Mouse (Mus musculus) B cell, adult 62 days (primary cell): ENCODE results near the gene Trim24. TPM values are rescaled to one million over a fixed set of nuclear protein-coding genes. Genes with fewer than 3 reads are reported as not detected.

Experiments
- total RNA-seq: library from RNA; stranded (reverse); gene quantifications from 4 replicates; pipeline ENCODE4 v1.2.4, GENCODE M21; 2023

Trim24 gene
- total RNA-seq = 89.6 to 98.1 TPM (median 90.6 TPM) in 4 replicates

DNA sequence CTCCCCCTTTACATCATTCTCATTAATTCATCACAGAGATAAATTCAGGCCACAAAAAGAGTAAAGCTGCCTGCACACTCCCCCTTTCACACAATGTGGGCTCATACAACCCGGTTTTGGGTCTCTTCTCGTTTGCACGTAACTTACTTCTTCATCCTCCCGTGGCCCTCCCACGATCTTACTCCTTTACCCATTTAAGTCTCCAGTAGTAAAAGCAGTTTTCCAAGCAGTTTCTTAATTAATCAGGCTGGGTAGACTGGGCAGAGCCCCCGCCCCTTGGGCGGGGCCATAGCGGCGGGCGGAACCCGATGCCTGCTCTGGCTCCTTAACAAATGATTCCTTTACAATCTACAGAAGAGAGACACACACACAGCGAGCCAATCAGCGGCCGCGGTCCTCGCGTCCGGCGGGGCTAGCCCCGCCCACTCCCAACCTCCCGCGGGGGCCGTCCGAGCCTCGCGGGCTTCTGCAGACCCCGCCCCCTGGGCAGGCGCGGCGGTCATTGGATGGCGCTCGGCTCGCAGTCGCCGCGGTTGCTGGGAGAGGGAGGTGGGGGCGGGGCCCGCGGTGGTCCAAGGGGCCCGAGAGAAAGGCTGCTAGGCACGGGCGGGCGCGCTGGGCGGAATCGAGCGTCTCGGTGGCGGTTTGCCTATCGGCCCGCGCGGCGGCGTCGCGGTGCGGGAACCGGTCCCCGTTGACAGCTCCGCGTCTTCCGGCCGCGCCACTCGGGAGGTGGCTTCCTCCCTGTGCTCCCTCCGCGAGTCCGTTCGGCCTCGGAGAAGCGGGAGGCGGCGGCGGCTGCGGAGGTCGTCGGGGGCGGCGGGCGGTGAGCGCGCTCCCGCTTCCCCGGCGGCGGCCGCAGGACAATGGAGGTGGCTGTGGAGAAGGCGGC, at the start of gene Trim24:
Trim24 (plus strand) TSS at position 567 of the 892 bp plus-strand sequence.

Other genes starting within 250 kb of the Trim24 start
- gene Svopl, start 176.2 kb downstream of the Trim24 start, total RNA-seq = 0.22 TPM in 1 of 4 replicates, not detected in the others
- gene Tmem213, start 238.4 kb downstream of the Trim24 start, total RNA-seq = not detected in 4 replicates